8 mouse cellular contexts compared by ENCODE assay signal in genomic region chr1:128102641-128103461, GRCm38 (mm10). TPM values are rescaled to one million over a fixed set of nuclear protein-coding genes. Genes with fewer than 3 reads are reported as not detected.
A peak's percentile ranks its signal among the peaks of the same experiment; 100 is the strongest.
DNase-seq lines count a peak whose midpoint lies in the region; ATAC-seq and TF ChIP-seq lines count a peak whose summit lies in the region.

Gene Zranb3, minus strand, starts transcription at chr1:128103047.
Gene R3hdm1, plus strand, starts transcription at chr1:128103301.

- H3K27me3 ChIP-seq in C2C12 (ENCODE audit: control insufficient read depth, insufficient read depth, insufficient read length) (no peaks in the 10 kb centered on the region), myocyte (ENCODE audit: control insufficient read depth, insufficient read depth, insufficient read length) (no peaks in the 10 kb centered on the region)
- H3K27me3 ChIP-seq in erythroblast, embryonic 14.5 days (ENCODE audit: control insufficient read depth): no peaks in the 10 kb centered on the region
- no peaks in the 10 kb centered on the region for H3K27me3 ChIP-seq in heart, embryonic 11.5 days (ENCODE audit: control insufficient read depth, insufficient read depth, low read length)
- H3K27me3 ChIP-seq in kidney, embryonic 16.5 days (ENCODE audit: insufficient read depth, low read length): no peaks in the 10 kb centered on the region
- H3K27me3 ChIP-seq in liver, adult 2 months (ENCODE audit: control insufficient read depth, insufficient read depth, low read length): no peaks in the 10 kb centered on the region
- no peaks in the 10 kb centered on the region for H3K27me3 ChIP-seq in splenic B cell, adult 2 months (ENCODE audit: control insufficient read depth, insufficient read depth, low read length, poor library complexity, severe bottlenecking)

- H3K9me3 ChIP-seq in erythroblast, embryonic 14.5 days (ENCODE audit: control insufficient read depth, low read length): no peaks in the 10 kb centered on the region
- no peaks in the 10 kb centered on the region for H3K9me3 ChIP-seq in heart, embryonic 11.5 days (replicated peaks; ENCODE audit: control insufficient read depth, low read length)
- H3K9me3 ChIP-seq in kidney, embryonic 16.5 days (ENCODE audit: low read length): no peaks in the 10 kb centered on the region

- peak within 1 kb of the TSS; percentile 86 for H3K9ac ChIP-seq in heart, embryonic 11.5 days (ENCODE audit: low read depth, low read length)
- peak within 1 kb of the TSS; percentile 92 for H3K9ac ChIP-seq in kidney, embryonic 16.5 days (replicated peaks; ENCODE audit: low read length)
- H3K9ac ChIP-seq in liver, adult 2 months (ENCODE audit: low read depth, low read length): peak within 1 kb of the TSS; percentile 88

- ATAC-seq in heart, embryonic 11.5 days (replicated peaks; ENCODE audit: insufficient number of reproducible peaks, low FRiP score, low TSS enrichment): peak; percentile 97
- peak; percentile 96 for ATAC-seq in kidney, embryonic 16.5 days (ENCODE audit: low FRiP score, low TSS enrichment)

- peaks cover 58% of the 10 kb centered on the region for H3K4me1 ChIP-seq in erythroblast, embryonic 14.5 days (ENCODE audit: control insufficient read depth)
- H3K4me1 ChIP-seq in heart, embryonic 11.5 days (ENCODE audit: control insufficient read depth, insufficient read depth, low read length): peaks cover 8% of the 10 kb centered on the region
- H3K4me1 ChIP-seq in kidney, embryonic 16.5 days (ENCODE audit: insufficient read depth, low read length): peaks cover 10% of the 10 kb centered on the region
- H3K4me1 ChIP-seq in liver, adult 2 months (ENCODE audit: control insufficient read depth, insufficient read depth, low read length): peaks cover 4% of the 10 kb centered on the region; the same call in 1 of the 2 replicates

- H3K4me3 ChIP-seq in C2C12 (ENCODE audit: insufficient read depth, poor library complexity, severe bottlenecking): peak within 1 kb of the TSS; percentile 88
- peak within 1 kb of the TSS; percentile 98 for H3K4me3 ChIP-seq in erythroblast, embryonic 14.5 days (replicated peaks)
- H3K4me3 ChIP-seq in heart, embryonic 11.5 days (ENCODE audit: low read depth, low read length): peak within 1 kb of the TSS; percentile 90
- H3K4me3 ChIP-seq in kidney, embryonic 16.5 days (ENCODE audit: low read length): peak within 1 kb of the TSS; percentile 98
- H3K4me3 ChIP-seq in liver, adult 2 months (ENCODE audit: insufficient read depth, low read depth, low read length): peak within 1 kb of the TSS; percentile 94
- H3K4me3 ChIP-seq in myocyte: peak within 1 kb of the TSS; percentile 46

- H3K36me3 ChIP-seq in C2C12 (ENCODE audit: control insufficient read depth, insufficient read depth) (no peaks in the 10 kb centered on the region), myocyte (ENCODE audit: control insufficient read depth, insufficient read depth) (no peaks in the 10 kb centered on the region)
- H3K36me3 ChIP-seq in erythroblast, embryonic 14.5 days (ENCODE audit: control insufficient read depth): peaks cover 11% of the 10 kb centered on the region
- H3K36me3 ChIP-seq in heart, embryonic 11.5 days (ENCODE audit: control insufficient read depth, insufficient read depth, low read length): no peaks in the 10 kb centered on the region
- no peaks in the 10 kb centered on the region for H3K36me3 ChIP-seq in kidney, embryonic 16.5 days (ENCODE audit: insufficient read depth, low read length)
- no peaks in the 10 kb centered on the region for H3K36me3 ChIP-seq in liver, adult 2 months (ENCODE audit: control insufficient read depth, insufficient read depth, low read length)
- no peaks in the 10 kb centered on the region for H3K36me3 ChIP-seq in splenic B cell, adult 2 months (ENCODE audit: control insufficient read depth, insufficient read depth, low read length, poor library complexity, severe bottlenecking)

- H3K79me3 ChIP-seq in C2C12 (ENCODE audit: low read depth): peaks cover 46% of the 10 kb centered on the region

- peak within 1 kb of the TSS; percentile 79 for H3K4me2 ChIP-seq in heart, embryonic 11.5 days
- H3K4me2 ChIP-seq in kidney, embryonic 16.5 days (replicated peaks; ENCODE audit: low read depth, low read length): peak within 1 kb of the TSS; percentile 81
- H3K4me2 ChIP-seq in myocyte (ENCODE audit: low read depth): peak within 1 kb of the TSS; percentile 89

- H3ac ChIP-seq in C2C12 (ENCODE audit: control insufficient read depth, insufficient read length, low read depth): peak within 1 kb of the TSS; percentile 85
- peak within 1 kb of the TSS; percentile 72 for H3ac ChIP-seq in myocyte (ENCODE audit: control insufficient read depth, insufficient read length)

- TF ChIP-seq POLR2A in brain, embryonic 14.5 days (IDR thresholded peaks at IDR 0.05; ENCODE audit: borderline replicate concordance, extremely low read depth, insufficient read depth, insufficient read length, poor library complexity, severe bottlenecking): peak; percentile 84; the same call in 1 of the 2 replicates
- TF ChIP-seq POLR2A in liver, adult 2 months (IDR thresholded peaks at IDR 0.05; ENCODE audit: extremely low read depth, insufficient read depth, low read length): 0 out of 2 replicates have a peak, but pooled peaks have one; percentile 49
- TF ChIP-seq POLR2A in myocyte (IDR thresholded peaks at IDR 0.05; ENCODE audit: insufficient read length, low read depth): peak; percentile 84

- TF ChIP-seq CTCF in C2C12 (IDR thresholded peaks at IDR 0.05; ENCODE audit: control insufficient read depth, insufficient read depth, insufficient read length): no peak
- TF ChIP-seq CTCF in brain, embryonic 14.5 days (IDR thresholded peaks at IDR 0.05; ENCODE audit: borderline replicate concordance, extremely low read depth, insufficient read depth, insufficient read length): no peak
- no peak for TF ChIP-seq CTCF in liver, adult 2 months (IDR thresholded peaks at IDR 0.05; ENCODE audit: low read depth, low read length)

- DNase-seq in brain, embryonic 14.5 days (ENCODE audit: low read depth): peak; percentile 100
- peak; percentile 99 for DNase-seq in liver, adult 2 months (ENCODE audit: extremely low read depth, low read depth, low spot score)
- peak; percentile 100 for DNase-seq in splenic B cell, adult 2 months (ENCODE audit: low read depth, low spot score)

- peak within 1 kb of the TSS; percentile 93 for H3K27ac ChIP-seq in heart, embryonic 11.5 days (ENCODE audit: low read depth, low read length)
- peak within 1 kb of the TSS; percentile 95 for H3K27ac ChIP-seq in kidney, embryonic 16.5 days (ENCODE audit: low read length)
- H3K27ac ChIP-seq in liver, adult 2 months (replicated peaks; ENCODE audit: insufficient read depth, low read depth, low read length): peak within 1 kb of the TSS; percentile 60

- H3K79me2 ChIP-seq in C2C12 (ENCODE audit: control insufficient read depth, insufficient read depth): peaks cover 47% of the 10 kb centered on the region
- H3K79me2 ChIP-seq in liver, adult 2 months (ENCODE audit: control insufficient read depth, insufficient read depth, low read length): peaks cover 9% of the 10 kb centered on the region; the same call in 1 of the 2 replicates
- peaks cover 42% of the 10 kb centered on the region for H3K79me2 ChIP-seq in myocyte (ENCODE audit: control insufficient read depth, insufficient read depth)

- under 1% methylated on average over 43 of the region's 43 CpGs for WGBS in heart, embryonic 11.5 days (ENCODE audit: insufficient replicate concordance)
- WGBS in kidney, embryonic 16.5 days: under 1% methylated on average over 43 of the region's 43 CpGs
- under 1% methylated on average over 43 of the region's 43 CpGs for WGBS in liver, adult 2 months

TF ChIP-seq in C2C12, 6 proteins besides CTCF, POLR2A, EP300 and RAD21:
- peak; percentile 51 for TF ChIP-seq MYOD1 (IDR thresholded peaks at IDR 0.05; ENCODE audit: control insufficient read depth, insufficient read length, low read depth)
- TF ChIP-seq MYOG (IDR thresholded peaks at IDR 0.05; ENCODE audit: control insufficient read depth, extremely low read depth, insufficient read length): no peak

TF ChIP-seq in myocyte, 11 proteins besides CTCF, POLR2A, EP300 and RAD21:
- TF ChIP-seq POLR2AphosphoS2 (IDR thresholded peaks at IDR 0.05; ENCODE audit: insufficient read length, low read depth) (peak; percentile 82), SRF (IDR thresholded peaks at IDR 0.05; ENCODE audit: control insufficient read depth, insufficient read length, low read depth) (peak; percentile 11), MAX (IDR thresholded peaks at IDR 0.05; ENCODE audit: low read depth) (no peak), MYOD1 (IDR thresholded peaks at IDR 0.05; ENCODE audit: control insufficient read depth in 1 of 3, insufficient read length in 2 of 3, low read depth in 2 of 3) (peak; percentile 56 to 65 (median 62)), MYOG (IDR thresholded peaks at IDR 0.05; ENCODE audit: control insufficient read depth in 1 of 3, insufficient read depth in 1 of 3, insufficient read length in 2 of 3, low read depth in 2 of 3) (peak in 1 of 3 experiments; percentile 31), TCF12 (IDR thresholded peaks at IDR 0.05; ENCODE audit: insufficient read depth, poor library complexity, severe bottlenecking) (no peak)

RNA-seq across cellular contexts. Expression of gene Zranb3, which starts in this region (rescaled TPM):
- polyA plus RNA-seq in C2C12 (2012; fragmentation: generic; extraction: Trizol): 3.1 TPM
- polyA plus RNA-seq in brain, embryonic 14.5 days (2012; rRNA removed): 6.5 and 6.6 TPM in 2 replicates
- polyA plus RNA-seq in erythroblast, embryonic 14.5 days (2012): 0.06 and 0.08 TPM in 2 replicates
- 8.0 and 8.2 TPM in 2 replicates for polyA plus RNA-seq in heart, embryonic 11.5 days (2014; fragmentation: Nextera tagmentation; extraction: Ambion mirVana)
- polyA plus RNA-seq in kidney, embryonic 16.5 days (2015; fragmentation: Nextera tagmentation; extraction: Ambion mirVana): 10.4 and 13.4 TPM in 2 replicates
- 3.3 and 4.8 TPM in 2 replicates for total RNA-seq in liver, adult 2 months (2014; rRNA removed)
- 0.68 and 0.70 TPM in 2 replicates for polyA plus RNA-seq in liver, adult 2 months (2012; rRNA removed)
- polyA plus RNA-seq in myocyte (2012; fragmentation: generic; extraction: Trizol): 1.6 TPM

RNA-seq across cellular contexts. Expression of gene R3hdm1, which starts in this region (rescaled TPM):
- 29.9 TPM for polyA plus RNA-seq in C2C12 (2012; fragmentation: generic; extraction: Trizol)
- 87.7 and 111 TPM in 2 replicates for polyA plus RNA-seq in brain, embryonic 14.5 days (2012; rRNA removed)
- 2.0 and 4.1 TPM in 2 replicates for polyA plus RNA-seq in erythroblast, embryonic 14.5 days (2012)
- polyA plus RNA-seq in heart, embryonic 11.5 days (2014; fragmentation: Nextera tagmentation; extraction: Ambion mirVana): 62.2 and 73.1 TPM in 2 replicates
- 47.1 and 65.1 TPM in 2 replicates for polyA plus RNA-seq in kidney, embryonic 16.5 days (2015; fragmentation: Nextera tagmentation; extraction: Ambion mirVana)
- total RNA-seq in liver, adult 2 months (2014; rRNA removed): 16.8 and 18.1 TPM in 2 replicates
- polyA plus RNA-seq in liver, adult 2 months (2012; rRNA removed): 10.2 and 13.1 TPM in 2 replicates
- 32.6 TPM for polyA plus RNA-seq in myocyte (2012; fragmentation: generic; extraction: Trizol)

Comparison
In these comparisons a context has a peak if more than half of its experiments do, and no peak if none do; other contexts are left out.
1. Peak in every context shown above with its lines: DNase-seq, ATAC-seq, H3K4me3 ChIP-seq and H3K27ac ChIP-seq.
2. H3K4me3 ChIP-seq: peak in every context shown above with its lines; median percentile 98 in erythroblast, embryonic 14.5 days; 98 in kidney, embryonic 16.5 days; 94 in liver, adult 2 months; 90 in heart, embryonic 11.5 days; 88 in C2C12; 46 in myocyte.